Mouse (Mus musculus): ENCODE data around the gene Npr2. TPM values are rescaled to one million over a fixed set of nuclear protein-coding genes. Genes with fewer than 3 reads are reported as not detected.

Gene Npr2
- 2.6 and 4.0 TPM in 2 replicates for polyA plus RNA-seq (2012; rRNA removed)

DNA sequence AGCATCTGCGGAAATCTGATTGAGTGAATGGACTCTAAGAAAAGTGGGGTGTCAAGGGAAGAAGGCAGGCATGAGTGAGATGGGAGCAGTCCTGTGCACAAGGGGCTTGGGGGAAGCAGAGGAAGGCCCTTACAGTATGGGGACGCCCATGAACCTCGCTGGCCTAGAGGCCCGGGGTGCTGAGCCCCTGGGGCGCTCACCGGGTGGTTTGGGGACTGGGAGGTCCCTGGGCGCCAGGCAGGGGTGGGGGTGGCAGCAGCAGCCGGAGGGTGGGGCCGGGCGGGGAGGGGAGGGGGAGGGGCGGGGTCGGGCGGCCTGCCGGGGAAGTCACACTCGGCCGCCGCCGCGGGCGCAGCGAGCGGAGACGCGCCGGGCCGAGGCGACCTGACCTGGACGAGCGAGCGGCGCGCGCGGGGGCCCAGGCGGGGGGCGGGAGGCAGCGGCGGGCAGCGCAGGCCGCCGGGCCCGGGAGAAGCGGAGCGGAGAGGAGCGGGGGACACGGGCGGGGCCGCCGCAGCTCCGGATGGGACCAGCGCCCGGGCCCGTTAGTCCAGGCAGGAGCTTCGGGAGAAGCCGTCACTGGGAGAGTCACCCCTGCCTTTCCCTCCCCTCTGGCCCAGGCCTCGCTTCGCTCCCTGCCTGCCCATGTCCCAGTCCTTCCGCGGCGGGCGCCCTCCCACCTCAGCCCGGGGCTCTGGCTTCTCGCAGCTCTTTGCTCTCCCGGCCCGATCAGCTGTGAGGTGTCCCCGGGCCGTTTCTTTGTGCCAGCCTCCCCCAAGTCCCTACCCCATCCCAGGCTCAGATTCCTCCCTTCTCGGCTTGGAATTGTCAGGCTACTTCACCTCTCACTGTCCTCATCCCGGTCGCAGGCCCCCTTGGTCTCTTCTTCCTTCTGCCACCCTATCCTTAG, at the start of gene Npr2:
Gene Npr2 (plus strand): TSS at position 890 of the 910 bp plus-strand sequence.
- no peak for TF ChIP-seq POLR2A (IDR thresholded peaks at IDR 0.05; ENCODE audit: control insufficient read depth, low read depth, low read length)
- TF ChIP-seq CTCF (IDR thresholded peaks at IDR 0.05; ENCODE audit: control insufficient read depth, insufficient read depth, insufficient replicate concordance, low read depth, low read length): no peak
- Histone ChIP-seq H3K4me1 (ENCODE audit: control insufficient read depth, insufficient read depth, low read length) (peaks cover 20% of the 10 kb centered on the region), H3K4me3 (ENCODE audit: control insufficient read depth, low read depth, low read length) (peak within 1 kb of the TSS; percentile 52), H3K27ac (ENCODE audit: control insufficient read depth, insufficient read depth, low read depth, low read length) (no peak within 1 kb of the TSS), H3K36me3 (ENCODE audit: control insufficient read depth, insufficient read depth, low read length) (no peaks in the 10 kb centered on the region), H3K27me3 (ENCODE audit: control insufficient read depth, insufficient read depth, low read length) (peaks cover 2% of the 10 kb centered on the region; the same call in 1 of the 2 replicates)

DNA sequence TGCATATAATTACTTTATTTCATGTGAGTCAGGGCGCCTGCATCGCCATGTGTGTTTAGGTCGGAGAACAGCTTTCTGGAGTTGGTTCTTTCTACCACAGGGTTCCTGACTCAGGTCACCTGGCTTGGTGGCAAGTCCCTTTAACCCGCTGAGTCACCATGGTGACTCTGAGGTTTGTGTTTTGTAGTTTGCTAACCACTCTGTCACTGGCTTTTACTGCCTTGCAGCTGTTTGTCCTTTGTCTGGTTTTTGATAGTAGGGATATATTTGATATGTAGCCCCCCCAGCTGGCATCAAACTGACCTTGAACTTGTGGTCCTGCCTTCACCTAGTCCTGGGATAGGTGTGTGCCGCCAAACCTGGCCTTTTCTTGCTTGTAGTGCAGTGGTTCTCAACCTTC, 49.5 kb upstream of the Npr2 start:
- TF ChIP-seq POLR2A (IDR thresholded peaks at IDR 0.05; ENCODE audit: control insufficient read depth, low read depth, low read length) (no peak), CTCF (IDR thresholded peaks at IDR 0.05; ENCODE audit: control insufficient read depth, insufficient read depth, insufficient replicate concordance, low read depth, low read length) (no peak)
- Histone ChIP-seq H3K36me3 (ENCODE audit: control insufficient read depth, insufficient read depth, low read length) (no peaks in the 10 kb centered on the region; the same call in 1 of the 2 replicates), H3K4me3 (ENCODE audit: control insufficient read depth, low read depth, low read length) (no peak overlapping the region), H3K27me3 (ENCODE audit: control insufficient read depth, insufficient read depth, low read length) (no peaks in the 10 kb centered on the region), H3K4me1 (ENCODE audit: control insufficient read depth, insufficient read depth, low read length) (peaks cover 14% of the 10 kb centered on the region), H3K27ac (ENCODE audit: control insufficient read depth, insufficient read depth, low read depth, low read length) (no peak overlapping the region)

DNA sequence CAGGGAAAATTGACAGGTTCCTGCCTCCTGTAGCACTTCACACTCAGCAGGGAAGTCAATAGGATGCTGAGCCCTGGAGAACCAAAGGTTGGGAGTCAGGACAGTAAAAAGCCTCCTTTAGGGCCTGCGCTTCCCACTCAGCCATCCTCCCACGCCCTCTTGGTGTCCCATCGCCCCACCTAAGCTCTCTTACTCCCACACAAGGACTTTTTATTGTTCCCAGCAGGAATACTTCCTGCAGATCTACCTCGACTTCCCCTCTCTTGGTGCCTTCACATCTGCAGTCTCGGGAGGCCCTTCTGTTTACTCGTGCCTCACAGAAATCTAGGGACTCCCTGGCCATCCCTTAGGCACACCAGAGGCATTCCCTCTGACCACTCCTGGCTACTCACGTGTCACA, 48.3 kb upstream of the Npr2 start:
- no peak overlapping the region for H3K27ac ChIP-seq (ENCODE audit: control insufficient read depth, insufficient read depth, low read depth, low read length)
- no peaks in the 10 kb centered on the region; the same call in 1 of the 2 replicates for H3K36me3 ChIP-seq (ENCODE audit: control insufficient read depth, insufficient read depth, low read length)
- TF ChIP-seq POLR2A (IDR thresholded peaks at IDR 0.05; ENCODE audit: control insufficient read depth, low read depth, low read length) (no peak), CTCF (IDR thresholded peaks at IDR 0.05; ENCODE audit: control insufficient read depth, insufficient read depth, insufficient replicate concordance, low read depth, low read length) (no peak)
- H3K4me3 ChIP-seq (ENCODE audit: control insufficient read depth, low read depth, low read length): no peak overlapping the region
- no peaks in the 10 kb centered on the region for H3K27me3 ChIP-seq (ENCODE audit: control insufficient read depth, insufficient read depth, low read length)
- H3K4me1 ChIP-seq (ENCODE audit: control insufficient read depth, insufficient read depth, low read length): peaks cover 7% of the 10 kb centered on the region

DNA sequence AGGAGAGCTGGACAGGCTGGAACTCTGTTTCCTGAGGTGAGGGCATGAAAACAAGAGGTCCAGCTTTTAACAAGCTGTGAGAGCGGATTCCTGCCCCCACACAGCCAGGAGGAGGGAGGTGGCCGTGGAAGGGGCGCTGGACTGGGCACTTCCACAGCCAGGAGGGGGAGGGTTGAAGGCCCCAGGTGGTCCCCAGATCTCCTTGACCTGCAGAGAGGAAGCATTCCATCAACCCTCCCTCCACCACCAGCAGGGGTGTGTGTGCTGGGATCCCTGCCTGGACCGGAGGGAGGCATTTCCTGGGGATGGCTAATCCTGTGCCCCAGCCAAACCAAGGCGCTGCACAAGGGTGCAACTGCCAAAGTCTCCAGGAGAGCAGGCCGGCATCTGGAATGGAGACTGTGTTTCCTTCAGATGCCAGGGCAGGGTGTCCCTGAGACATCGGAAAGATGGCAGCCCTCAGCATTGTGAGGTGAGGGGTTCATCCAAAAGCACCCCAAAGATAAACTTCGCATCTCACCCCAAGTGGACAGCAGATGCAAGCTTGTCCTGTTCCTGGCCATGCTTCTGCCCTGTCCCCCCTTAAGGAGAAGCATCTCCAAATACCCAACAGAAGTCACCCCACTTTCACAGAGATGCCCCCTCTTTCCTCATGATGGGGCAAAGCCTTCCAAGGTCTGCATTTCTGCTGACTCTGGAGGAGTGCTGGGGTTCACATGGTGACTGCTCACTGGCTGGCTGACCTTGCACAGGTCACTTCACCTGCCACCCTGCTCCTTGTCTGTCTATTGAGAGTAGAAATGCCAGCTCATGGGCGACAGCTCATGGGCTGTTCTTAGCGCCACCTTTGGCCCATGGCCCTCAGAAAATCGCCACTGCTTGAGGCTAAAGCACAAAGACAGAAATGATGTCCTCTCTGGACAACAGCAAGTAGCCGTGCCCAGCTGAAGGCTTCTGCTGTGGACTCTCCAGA, 47.0 kb upstream of the Npr2 start, which contains the start of gene Msmp:
Gene Msmp (minus strand): TSS at position 51 of the 973 bp plus-strand sequence.
- H3K4me3 ChIP-seq (ENCODE audit: control insufficient read depth, low read depth, low read length): no peak within 1 kb of the TSS
- no peak within 1 kb of the TSS for H3K27ac ChIP-seq (ENCODE audit: control insufficient read depth, insufficient read depth, low read depth, low read length)
- H3K36me3 ChIP-seq (ENCODE audit: control insufficient read depth, insufficient read depth, low read length): no peaks in the 10 kb centered on the region; the same call in 1 of the 2 replicates
- peaks cover 2% of the 10 kb centered on the region for H3K4me1 ChIP-seq (ENCODE audit: control insufficient read depth, insufficient read depth, low read length)
- H3K27me3 ChIP-seq (ENCODE audit: control insufficient read depth, insufficient read depth, low read length): no peaks in the 10 kb centered on the region
- no peak for TF ChIP-seq POLR2A (IDR thresholded peaks at IDR 0.05; ENCODE audit: control insufficient read depth, low read depth, low read length)
- TF ChIP-seq CTCF (IDR thresholded peaks at IDR 0.05; ENCODE audit: control insufficient read depth, insufficient read depth, insufficient replicate concordance, low read depth, low read length): no peak

DNA sequence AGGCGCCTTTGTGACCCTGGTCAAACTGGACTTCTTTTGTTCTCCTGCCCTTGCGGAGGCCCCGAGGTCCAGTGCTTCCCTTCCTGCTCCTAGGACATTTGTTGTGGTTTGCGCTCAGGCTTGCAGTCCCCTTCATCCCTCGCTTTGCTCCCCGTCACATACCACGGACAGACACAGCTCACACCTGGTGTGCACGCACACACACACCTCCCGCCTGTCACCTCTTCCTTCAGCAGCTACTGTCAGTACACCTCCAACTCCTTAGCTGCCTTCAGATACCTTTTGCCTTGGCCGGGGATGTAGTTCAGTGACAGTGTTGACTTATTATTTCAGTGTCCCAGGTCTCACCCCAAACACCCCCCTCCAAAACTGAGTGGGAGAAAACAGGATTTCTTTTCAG, 46.1 kb upstream of the Npr2 start:
- H3K27me3 ChIP-seq (ENCODE audit: control insufficient read depth, insufficient read depth, low read length): no peaks in the 10 kb centered on the region
- H3K36me3 ChIP-seq (ENCODE audit: control insufficient read depth, insufficient read depth, low read length): no peaks in the 10 kb centered on the region; the same call in 1 of the 2 replicates
- H3K27ac ChIP-seq (ENCODE audit: control insufficient read depth, insufficient read depth, low read depth, low read length): no peak overlapping the region
- TF ChIP-seq POLR2A (IDR thresholded peaks at IDR 0.05; ENCODE audit: control insufficient read depth, low read depth, low read length): no peak
- no peak for TF ChIP-seq CTCF (IDR thresholded peaks at IDR 0.05; ENCODE audit: control insufficient read depth, insufficient read depth, insufficient replicate concordance, low read depth, low read length)
- H3K4me1 ChIP-seq (ENCODE audit: control insufficient read depth, insufficient read depth, low read length): no peaks in the 10 kb centered on the region; the same call in 1 of the 2 replicates
- H3K4me3 ChIP-seq (ENCODE audit: control insufficient read depth, low read depth, low read length): no peak overlapping the region

DNA sequence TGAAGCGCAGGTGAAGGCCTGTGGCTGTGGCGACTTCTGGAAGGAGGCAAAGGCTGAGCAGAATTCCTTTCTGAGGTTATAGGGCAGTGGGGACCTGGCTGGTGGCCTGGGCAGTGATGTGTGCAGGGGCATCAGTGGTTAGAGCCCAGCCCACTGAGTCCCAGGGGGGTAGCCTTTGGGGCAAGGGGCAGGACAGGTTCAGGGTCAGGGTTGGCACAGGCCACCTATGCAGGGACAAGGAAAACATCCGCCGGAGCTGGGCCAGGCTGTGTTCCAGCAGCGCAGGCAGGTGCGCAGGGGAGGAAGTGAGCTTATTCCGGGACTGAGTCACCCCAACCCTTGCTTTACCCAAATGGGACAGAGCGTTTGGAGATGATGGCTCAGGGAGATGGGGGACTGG, 45.3 kb upstream of the Npr2 start:
- no peak overlapping the region for H3K27ac ChIP-seq (ENCODE audit: control insufficient read depth, insufficient read depth, low read depth, low read length)
- no peak for TF ChIP-seq POLR2A (IDR thresholded peaks at IDR 0.05; ENCODE audit: control insufficient read depth, low read depth, low read length)
- TF ChIP-seq CTCF (IDR thresholded peaks at IDR 0.05; ENCODE audit: control insufficient read depth, insufficient read depth, insufficient replicate concordance, low read depth, low read length): no peak
- H3K27me3 ChIP-seq (ENCODE audit: control insufficient read depth, insufficient read depth, low read length): no peaks in the 10 kb centered on the region
- H3K4me1 ChIP-seq (ENCODE audit: control insufficient read depth, insufficient read depth, low read length): no peaks in the 10 kb centered on the region; the same call in 1 of the 2 replicates
- no peak overlapping the region for H3K4me3 ChIP-seq (ENCODE audit: control insufficient read depth, low read depth, low read length)
- no peaks in the 10 kb centered on the region; the same call in 1 of the 2 replicates for H3K36me3 ChIP-seq (ENCODE audit: control insufficient read depth, insufficient read depth, low read length)
